Mouse (Mus musculus) heart, embryonic 10.5 days (tissue): Measurements from ENCODE around the gene Tmcc3. TPM values are rescaled to one million over a fixed set of nuclear protein-coding genes. Genes with fewer than 3 reads are reported as not detected.

ENCODE experiments used
- DNase-seq: peaks from one replicate; pipeline ENCODE4 v3.0.0-alpha.2; 2017; ENCODE audit warnings: low spot score
- H3K27ac ChIP-seq: fragments of 300-500 bp; sonication (generic); 2 replicates; pipeline ENCODE4 v1.5.1; 2016; ENCODE audit warnings: mild to moderate bottlenecking
- H3K27me3 ChIP-seq: fragments of 300-500 bp; sonication (generic); 2 replicates; pipeline ENCODE4 v1.6.1; 2016; ENCODE audit warnings: mild to moderate bottlenecking; ENCODE audit not compliant: poor library complexity, insufficient read depth, severe bottlenecking
- H3K36me3 ChIP-seq: fragments of 300-500 bp; sonication (generic); 2 replicates; pipeline ENCODE4 v1.6.1; 2016; ENCODE audit warnings: mild to moderate bottlenecking, moderate library complexity
- H3K4me1 ChIP-seq: fragments of 300-500 bp; sonication (generic); 2 replicates; pipeline ENCODE4 v1.6.1; 2016; ENCODE audit warnings: mild to moderate bottlenecking
- H3K4me3 ChIP-seq: fragments of 300-500 bp; sonication (generic); 2 replicates; pipeline ENCODE4 v1.5.1; 2016; ENCODE audit warnings: mild to moderate bottlenecking, moderate library complexity
- H3K9me3 ChIP-seq: fragments of 300-500 bp; sonication (generic); 2 replicates; pipeline ENCODE4 v1.6.1; 2016; ENCODE audit warnings: mild to moderate bottlenecking, moderate library complexity
- WGBS: fragments of 180-500 bp; shearing (Covaris S2); methylation state at CpG from one replicate; pipeline ENCODE4 v1.1.7; 2016; 5-methylcytosine and 5-hydroxymethylcytosine counted together
- polyA plus RNA-seq: library from polyadenylated mRNA; unstranded; fragments of >200 nt; fragmentation: Nextera tagmentation; extraction: Ambion mirVana; gene quantifications from 2 replicates; pipeline ENCODE4 v1.2.1, GENCODE M21; 2016

Tmcc3 gene
- polyA plus RNA-seq, 1 experiment from 2014 or later, result 12.2 TPM

- 43% methylated on average over 8 of the region's 8 CpGs for WGBS
- peak overlapping the region; percentile 45; the same call in 1 of the 2 replicates for H3K4me3 ChIP-seq
- H3K9me3 ChIP-seq, result peaks cover 3% of the 10 kb centered on the region; the same call in 1 of the 2 replicates
- no peak for DNase-seq
- peaks cover 4% of the 10 kb centered on the region for H3K36me3 ChIP-seq
- no peaks in the 10 kb centered on the region for H3K27me3 ChIP-seq
- peak overlapping the region; percentile 84; the same call in 1 of the 2 replicates for H3K27ac ChIP-seq
- peaks cover 43% of the 10 kb centered on the region for H3K4me1 ChIP-seq
Observed at GRCm38 (mm10) chr10:94544803-94545202, 233.1 kb downstream of the Tmcc3 start.

- Histone ChIP-seq H3K4me3 (peak overlapping the region; percentile 45), H3K27me3 (no peaks in the 10 kb centered on the region), H3K9me3 (peaks cover 3% of the 10 kb centered on the region; the same call in 1 of the 2 replicates), H3K4me1 (peaks cover 43% of the 10 kb centered on the region), H3K27ac (peak overlapping the region; percentile 84), H3K36me3 (peaks cover 4% of the 10 kb centered on the region)
- DNase-seq, result no peak
- WGBS, result 35% methylated on average over 21 of the region's 21 CpGs
Observed at GRCm38 (mm10) chr10:94545259-94546019, 233.7 kb downstream of the Tmcc3 start.

DNA sequence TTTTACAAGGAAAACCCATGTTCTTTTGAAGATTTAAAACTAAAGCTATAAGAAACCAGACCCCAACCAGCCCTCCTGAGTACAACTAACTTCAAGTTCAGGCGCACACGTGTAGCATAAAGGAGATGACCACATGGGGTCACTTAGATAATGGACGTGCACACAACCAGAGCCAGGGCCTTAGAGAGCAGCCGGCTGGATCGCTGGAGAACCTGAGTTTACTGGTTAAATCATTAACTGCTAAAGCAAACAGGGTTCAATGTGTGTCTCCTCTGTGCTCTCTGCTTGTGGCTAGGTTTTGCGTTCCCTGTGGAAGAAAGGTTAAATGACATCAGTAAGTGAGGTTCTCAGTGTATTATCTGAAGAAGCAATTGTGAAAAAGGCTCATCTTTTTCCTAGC, 234.9 kb downstream of the Tmcc3 start:
- Histone ChIP-seq H3K36me3 (no peaks in the 10 kb centered on the region; the same call in 1 of the 2 replicates), H3K9me3 (peaks cover 3% of the 10 kb centered on the region; the same call in 1 of the 2 replicates), H3K27ac (peak overlapping the region; percentile 84; the same call in 1 of the 2 replicates), H3K27me3 (no peaks in the 10 kb centered on the region), H3K4me1 (peaks cover 52% of the 10 kb centered on the region), H3K4me3 (no peak overlapping the region)
- 88% methylated on average over 6 of the region's 6 CpGs for WGBS
- no peak for DNase-seq

DNA sequence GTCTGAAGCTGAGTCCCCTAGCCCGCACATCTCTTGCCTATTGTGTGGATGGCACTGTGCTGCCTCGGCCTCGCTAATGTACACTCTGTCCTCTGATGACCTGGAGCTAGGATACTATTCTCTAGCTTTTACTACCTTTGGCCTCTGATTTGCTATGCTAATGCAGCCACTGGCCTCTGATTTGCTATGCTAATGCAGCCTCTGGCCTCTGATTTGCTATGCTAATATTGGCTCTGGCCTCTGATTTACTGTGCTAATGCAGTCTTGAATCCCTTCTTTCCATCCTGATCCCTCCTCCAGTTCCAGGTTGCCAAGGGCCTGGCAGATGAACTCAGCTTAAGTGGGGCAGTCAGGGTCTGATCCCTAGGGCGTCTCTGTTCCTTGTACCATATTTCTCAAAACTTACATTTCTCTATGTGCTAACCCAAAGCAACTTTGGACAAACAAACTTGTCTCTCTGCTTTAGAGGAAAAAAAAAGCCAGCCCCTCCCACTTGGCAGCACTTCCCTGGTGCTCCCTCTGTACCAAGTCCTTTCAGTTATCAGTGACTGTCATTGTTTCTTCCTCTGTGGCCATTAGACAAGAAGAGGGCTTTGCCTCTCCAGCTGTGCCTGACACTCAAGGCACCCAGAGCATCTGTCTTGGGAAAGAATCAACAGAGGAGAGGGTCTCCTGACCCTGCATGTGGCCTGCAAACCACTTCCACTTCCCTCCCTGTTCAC, 237.9 kb downstream of the Tmcc3 start:
- Histone ChIP-seq H3K4me1 (peaks cover 42% of the 10 kb centered on the region), H3K9me3 (no peaks in the 10 kb centered on the region), H3K36me3 (no peaks in the 10 kb centered on the region), H3K4me3 (no peak overlapping the region), H3K27ac (no peak overlapping the region; the same call in 1 of the 2 replicates), H3K27me3 (no peaks in the 10 kb centered on the region)
- no peak for DNase-seq
- 60% methylated on average over 4 of the region's 4 CpGs for WGBS

GRCm38 (mm10) chr10:94550649-94551048, 238.9 kb downstream of the Tmcc3 start:
- no peaks in the 10 kb centered on the region for H3K27me3 ChIP-seq
- no peaks in the 10 kb centered on the region for H3K36me3 ChIP-seq
- WGBS, result 44% methylated on average over 9 of the region's 9 CpGs
- peaks cover 32% of the 10 kb centered on the region for H3K4me1 ChIP-seq
- no peaks in the 10 kb centered on the region for H3K9me3 ChIP-seq
- H3K27ac ChIP-seq, result peak overlapping the region; percentile 43; the same call in 1 of the 2 replicates
- DNase-seq, result no peak
- no peak overlapping the region for H3K4me3 ChIP-seq

- Histone ChIP-seq H3K27me3 (no peaks in the 10 kb centered on the region), H3K9me3 (no peaks in the 10 kb centered on the region), H3K4me3 (no peak overlapping the region), H3K4me1 (peaks cover 28% of the 10 kb centered on the region), H3K27ac (peak overlapping the region; percentile 43; the same call in 1 of the 2 replicates), H3K36me3 (no peaks in the 10 kb centered on the region)
- DNase-seq, result no peak
- WGBS, result 39% methylated on average over 2 of the region's 2 CpGs
Observed at GRCm38 (mm10) chr10:94551065-94551464, 239.3 kb downstream of the Tmcc3 start.

- Histone ChIP-seq H3K27ac (0 out of 2 replicates have a peak overlapping the region, but pooled peaks have one; percentile 6), H3K36me3 (no peaks in the 10 kb centered on the region), H3K4me1 (peaks cover 26% of the 10 kb centered on the region), H3K27me3 (no peaks in the 10 kb centered on the region), H3K4me3 (no peak overlapping the region), H3K9me3 (no peaks in the 10 kb centered on the region)
- WGBS, result 88% methylated on average over 6 of the region's 6 CpGs
- DNase-seq, result no peak
Observed at GRCm38 (mm10) chr10:94551511-94551910, 239.8 kb downstream of the Tmcc3 start.

DNA sequence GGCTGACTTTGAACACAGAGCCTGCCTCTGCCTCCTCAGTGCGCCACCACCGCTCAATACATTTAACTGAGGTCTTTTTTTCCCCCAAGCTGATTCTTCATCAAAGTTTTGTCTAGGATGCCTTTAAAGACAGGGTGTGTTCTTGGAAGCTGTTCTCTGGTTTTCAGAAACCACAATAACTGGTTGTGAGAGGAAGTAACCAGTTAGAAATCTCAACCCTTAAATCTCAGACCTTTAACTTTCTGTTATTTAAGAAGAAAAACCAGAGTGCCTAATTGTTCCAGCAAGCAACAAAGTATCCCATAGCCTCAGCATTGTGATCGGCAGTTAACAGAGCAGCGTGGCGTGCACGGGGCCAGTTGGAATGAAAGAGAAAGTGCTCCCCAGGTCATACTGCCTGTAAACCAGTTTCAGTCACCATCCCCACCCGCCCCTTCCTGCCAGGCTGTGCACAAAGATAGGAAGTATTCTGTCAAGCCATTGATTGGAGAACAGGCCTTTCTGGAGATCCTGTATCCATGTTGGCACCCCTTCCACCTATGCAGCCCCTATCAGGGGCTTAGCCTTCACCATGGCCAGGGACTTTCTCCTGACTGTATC, 240.3 kb downstream of the Tmcc3 start:
- Histone ChIP-seq H3K4me3 (no peak overlapping the region), H3K27ac (peak overlapping the region; percentile 62; the same call in 1 of the 2 replicates), H3K4me1 (peaks cover 27% of the 10 kb centered on the region), H3K36me3 (no peaks in the 10 kb centered on the region), H3K27me3 (no peaks in the 10 kb centered on the region), H3K9me3 (no peaks in the 10 kb centered on the region)
- WGBS, result 78% methylated on average over 7 of the region's 7 CpGs
- no peak for DNase-seq

DNA sequence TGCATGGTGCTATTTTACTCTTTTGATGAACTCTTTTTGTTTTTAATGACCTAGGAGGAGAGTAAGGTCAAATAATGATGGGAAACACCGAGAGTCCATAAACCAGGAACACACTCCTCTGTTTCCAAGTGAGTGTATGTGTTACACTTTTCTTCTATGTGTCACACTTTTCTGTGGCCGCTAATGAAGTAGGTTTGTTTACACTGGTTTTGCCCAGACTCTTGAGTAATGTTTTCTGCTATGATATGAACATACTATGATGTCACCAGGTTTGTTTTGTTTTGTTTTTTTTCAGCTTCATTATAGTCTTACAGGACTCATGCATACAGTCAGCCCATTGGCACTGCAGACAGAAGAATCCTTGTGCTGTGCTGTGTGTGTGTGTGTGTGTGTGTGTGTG, 243.6 kb downstream of the Tmcc3 start:
- H3K27me3 ChIP-seq, result no peaks in the 10 kb centered on the region
- no peaks in the 10 kb centered on the region for H3K36me3 ChIP-seq
- no peak overlapping the region for H3K4me3 ChIP-seq
- no peak overlapping the region for H3K27ac ChIP-seq
- H3K4me1 ChIP-seq, result peaks cover 33% of the 10 kb centered on the region
- no peak for DNase-seq
- no peaks in the 10 kb centered on the region for H3K9me3 ChIP-seq
- 88% methylated on average over 2 of the region's 2 CpGs for WGBS

DNA sequence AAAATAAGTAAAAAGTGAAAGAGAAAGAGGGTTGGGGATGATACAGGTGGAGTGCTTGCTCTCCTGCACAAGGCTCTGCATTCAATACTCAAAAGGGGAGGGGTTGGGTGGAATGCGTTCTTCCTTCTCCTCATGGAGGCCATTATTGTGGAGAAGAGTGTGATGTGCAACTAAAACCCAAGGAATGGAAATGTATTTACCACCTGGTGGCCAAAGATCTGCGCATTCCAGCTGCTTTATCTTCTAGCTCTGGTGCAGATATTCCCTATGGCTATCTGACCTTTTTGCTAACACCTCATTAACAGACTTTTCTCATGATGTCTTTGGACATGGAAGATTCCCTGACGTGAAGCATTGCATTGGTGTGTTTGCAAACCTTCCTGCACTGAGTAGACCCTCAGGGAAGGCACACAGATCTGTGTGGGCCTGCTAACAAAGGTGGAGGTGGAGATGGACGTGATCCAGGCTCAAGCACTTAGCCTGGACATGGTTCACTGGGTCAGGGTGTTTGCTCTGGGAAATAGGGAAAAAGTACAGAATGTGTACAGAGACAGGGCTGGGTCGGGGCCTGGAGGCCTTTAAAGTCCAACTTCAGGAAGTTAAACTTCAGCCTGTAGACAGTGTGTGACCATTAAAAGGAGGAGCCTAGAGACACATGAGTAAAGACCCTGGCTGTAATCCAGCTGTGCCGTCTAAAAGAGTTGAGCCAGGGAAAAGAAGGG, 245.8 kb downstream of the Tmcc3 start:
- WGBS, result 38% methylated on average over 6 of the region's 6 CpGs
- H3K9me3 ChIP-seq, result no peaks in the 10 kb centered on the region
- H3K36me3 ChIP-seq, result no peaks in the 10 kb centered on the region
- DNase-seq, result no peak
- H3K27ac ChIP-seq, result peak overlapping the region; percentile 44; the same call in 1 of the 2 replicates
- H3K27me3 ChIP-seq, result no peaks in the 10 kb centered on the region
- H3K4me1 ChIP-seq, result peaks cover 29% of the 10 kb centered on the region
- no peak overlapping the region for H3K4me3 ChIP-seq

DNA sequence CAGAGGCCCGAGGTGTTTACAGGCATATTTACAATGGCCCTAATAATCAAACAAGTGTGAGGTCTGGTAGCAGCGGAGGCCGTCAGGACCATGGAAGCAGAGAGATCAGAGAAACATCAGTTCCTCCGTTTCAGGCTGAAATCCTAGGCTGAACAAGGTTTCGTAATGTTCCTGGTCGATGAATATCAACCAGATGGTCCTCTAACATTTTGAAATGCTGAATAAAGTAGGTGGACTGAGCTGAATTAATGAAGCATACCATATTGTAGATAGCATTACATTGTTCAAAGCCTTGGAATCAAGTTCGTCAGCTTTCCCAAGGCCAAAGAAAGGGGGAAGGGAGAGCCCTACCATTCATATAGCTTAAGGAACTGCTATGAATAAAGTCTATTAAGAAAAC, 247.1 kb downstream of the Tmcc3 start:
- H3K9me3 ChIP-seq, result no peaks in the 10 kb centered on the region
- H3K4me3 ChIP-seq, result no peak overlapping the region
- no peak for DNase-seq
- H3K36me3 ChIP-seq, result no peaks in the 10 kb centered on the region
- 82% methylated on average over 7 of the region's 7 CpGs for whole genome bisulfite sequencing
- peaks cover 35% of the 10 kb centered on the region for H3K4me1 ChIP-seq
- no peak overlapping the region for H3K27ac ChIP-seq
- no peaks in the 10 kb centered on the region for H3K27me3 ChIP-seq

DNA sequence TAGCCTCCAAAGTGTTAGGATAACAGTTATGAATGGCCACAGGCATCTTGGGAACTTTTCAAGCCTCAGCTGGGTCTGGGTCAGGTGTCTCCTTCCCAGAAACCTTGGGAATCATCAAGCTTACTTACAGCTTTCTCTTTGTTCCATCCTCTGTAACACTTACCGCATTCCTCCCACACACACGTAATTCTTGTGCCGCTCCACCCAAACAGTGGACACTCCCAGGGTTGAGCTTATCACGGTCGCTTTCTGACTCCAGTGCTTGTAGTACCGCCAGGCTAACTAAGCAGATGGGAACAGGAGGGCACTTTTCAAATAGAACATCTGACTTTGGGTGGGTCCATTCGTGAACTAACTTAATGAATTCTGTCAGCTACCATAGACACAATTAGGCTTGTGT, 249.6 kb downstream of the Tmcc3 start:
- no peaks in the 10 kb centered on the region for H3K27me3 ChIP-seq
- H3K4me1 ChIP-seq, result peaks cover 51% of the 10 kb centered on the region
- 29% methylated on average over 7 of the region's 7 CpGs for WGBS
- DNase-seq, result no peak
- no peaks in the 10 kb centered on the region for H3K9me3 ChIP-seq
- peak overlapping the region; percentile 67; the same call in 1 of the 2 replicates for H3K27ac ChIP-seq
- no peak overlapping the region for H3K4me3 ChIP-seq
- no peaks in the 10 kb centered on the region for H3K36me3 ChIP-seq
